In genomic region chr4:63435402-63435801, GRCm38 (mm10) we compare ENCODE assay signal across 19 mouse cellular contexts. TPM values are rescaled to one million over a fixed set of nuclear protein-coding genes. Genes with fewer than 3 reads are reported as not detected.
DNase-seq lines count a peak whose midpoint lies in the region; ATAC-seq and TF ChIP-seq lines count a peak whose summit lies in the region.
"Had no signal": no experiment of that assay in that cellular context is flagged by ENCODE, and none has a peak within 500 bp of the region (broad histone marks: within the 10 kb centered on the region; RNA-seq: fewer than 3 reads in every experiment).

No protein-coding gene starts in this region.

- no peaks in the 10 kb centered on the region for H3K27me3 ChIP-seq in lung, postnatal 0 days (replicated peaks; ENCODE audit: insufficient read depth, low read length)
- H3K27me3 ChIP-seq in limb, embryonic 10.5 days (ENCODE audit: low read depth, poor library complexity, severe bottlenecking), result no peaks in the 10 kb centered on the region
- no peaks in the 10 kb centered on the region for H3K27me3 ChIP-seq in stomach, postnatal 0 days (ENCODE audit: control insufficient read depth, insufficient read depth, low read length)
- H3K27me3 ChIP-seq: forebrain, embryonic 13.5 days; hindbrain, embryonic 12.5 days; hindbrain, embryonic 15.5 days had no signal

- no peak overlapping the region for H3K4me3 ChIP-seq in lung, postnatal 0 days (ENCODE audit: low read depth, low read length)
- H3K4me3 ChIP-seq in limb, embryonic 10.5 days, result no peak overlapping the region
- H3K4me3 ChIP-seq in stomach, postnatal 0 days (ENCODE audit: low read depth, low read length), result no peak overlapping the region
- H3K4me3 ChIP-seq: forebrain, embryonic 10.5 days; forebrain, embryonic 13.5 days; hindbrain, embryonic 12.5 days; hindbrain, embryonic 15.5 days had no signal

- WGBS in lung, postnatal 0 days, result 68% methylated on average over 9 of the region's 9 CpGs
- WGBS in limb, embryonic 10.5 days, result 78% methylated on average over 9 of the region's 9 CpGs
- WGBS in stomach, postnatal 0 days, result 83% methylated on average over 9 of the region's 9 CpGs

- H3K4me2 ChIP-seq in lung, postnatal 0 days (replicated peaks; ENCODE audit: low read depth, low read length), result no peak overlapping the region
- no peak overlapping the region for H3K4me2 ChIP-seq in stomach, postnatal 0 days (replicated peaks; ENCODE audit: low read depth)
- H3K4me2 ChIP-seq: forebrain, embryonic 13.5 days; heart, embryonic 11.5 days; hindbrain, embryonic 12.5 days; hindbrain, embryonic 15.5 days had no signal

- H3K4me1 ChIP-seq in lung, postnatal 0 days (ENCODE audit: insufficient read depth, low read depth, low read length), result no peaks in the 10 kb centered on the region; the same call in 1 of the 2 replicates
- peaks cover 50% of the 10 kb centered on the region for H3K4me1 ChIP-seq in limb, embryonic 10.5 days
- no peaks in the 10 kb centered on the region for H3K4me1 ChIP-seq in stomach, postnatal 0 days (replicated peaks; ENCODE audit: control insufficient read depth, insufficient read depth)

- TF ChIP-seq CTCF in lung, postnatal 0 days (IDR thresholded peaks at IDR 0.05), result no peak
- TF ChIP-seq CTCF in stomach, postnatal 0 days (IDR thresholded peaks at IDR 0.05; ENCODE audit: low read depth), result no peak

- no peak for TF ChIP-seq EP300 in lung, postnatal 0 days (IDR thresholded peaks at IDR 0.05)
- TF ChIP-seq EP300 in stomach, postnatal 0 days (optimal IDR thresholded peaks at IDR 0.05), result no peak

- no peak overlapping the region for H3K27ac ChIP-seq in lung, postnatal 0 days (ENCODE audit: low read length)
- peak overlapping the region; percentile 42; the same call in 1 of the 2 replicates for H3K27ac ChIP-seq in limb, embryonic 10.5 days
- no peak overlapping the region for H3K27ac ChIP-seq in stomach, postnatal 0 days (replicated peaks)
- H3K27ac ChIP-seq: forebrain, embryonic 10.5 days; forebrain, embryonic 13.5 days; hindbrain, embryonic 12.5 days; hindbrain, embryonic 15.5 days had no signal

- ATAC-seq in lung, postnatal 0 days, result 0 out of 2 replicates have a peak, but pooled peaks have one; percentile 1
- ATAC-seq in stomach, postnatal 0 days (ENCODE audit: low FRiP score, low TSS enrichment), result peak; percentile 31; the same call in 1 of the 2 replicates
- ATAC-seq: CD4-positive, CD25-positive, alpha-beta regulatory T cell, adult 4 months; forebrain, embryonic 13.5 days; forebrain, embryonic 16.5 days had no signal

- DNase-seq in lung, postnatal 0 days (ENCODE audit: low spot score), result no peak
- DNase-seq in lung, postnatal 25 days (ENCODE audit: low spot score), result no peak
- no peak for DNase-seq in limb, embryonic 10.5 days (ENCODE audit: low spot score)
- DNase-seq in stomach, postnatal 0 days (ENCODE audit: low spot score), result no peak
- DNase-seq in c-Kit-positive CD71-positive TER-119-positive erythroid progenitor cells, embryonic 14.5 days (ENCODE audit: low spot score), result no peak
- no peak for DNase-seq in kidney, adult 8-10 months
- DNase-seq: adrenal gland, adult 2 months; adrenal gland, postnatal 14 days; cerebellum, adult 8-10 months; cerebellum, postnatal 10 days; gastrocnemius, postnatal 10 days; gastrocnemius, postnatal 36 days had no signal

- no peak overlapping the region for H3K9ac ChIP-seq in lung, postnatal 0 days (replicated peaks; ENCODE audit: low read depth)
- no peak overlapping the region for H3K9ac ChIP-seq in stomach, postnatal 0 days (ENCODE audit: low read length)
- H3K9ac ChIP-seq: forebrain, embryonic 13.5 days; hindbrain, embryonic 12.5 days; hindbrain, embryonic 15.5 days had no signal

- no peaks in the 10 kb centered on the region for H3K9me3 ChIP-seq in lung, postnatal 0 days (ENCODE audit: low read length)
- no peaks in the 10 kb centered on the region for H3K9me3 ChIP-seq in limb, embryonic 10.5 days (replicated peaks)
- H3K9me3 ChIP-seq in stomach, postnatal 0 days (ENCODE audit: control insufficient read depth, low read length), result no peaks in the 10 kb centered on the region
- H3K9me3 ChIP-seq: forebrain, embryonic 10.5 days; forebrain, embryonic 13.5 days; hindbrain, embryonic 12.5 days; hindbrain, embryonic 15.5 days had no signal

- no peaks in the 10 kb centered on the region for H3K36me3 ChIP-seq in lung, postnatal 0 days (ENCODE audit: insufficient read depth, low read length)
- H3K36me3 ChIP-seq in limb, embryonic 10.5 days, result peaks cover 53% of the 10 kb centered on the region
- H3K36me3 ChIP-seq in stomach, postnatal 0 days (ENCODE audit: control insufficient read depth, insufficient read depth, low read length), result no peaks in the 10 kb centered on the region
- H3K36me3 ChIP-seq: hindbrain, embryonic 12.5 days; hindbrain, embryonic 15.5 days had no signal

RNA-seq across cellular contexts. Expression of gene Akna, which starts 32.2 kb away (rescaled TPM):
- polyA plus RNA-seq in lung, postnatal 0 days (2015; fragmentation: Nextera tagmentation; extraction: Ambion mirVana), result 5.7 and 6.4 TPM in 2 replicates
- polyA plus RNA-seq in limb, embryonic 10.5 days (2016; fragmentation: Nextera tagmentation; extraction: Ambion mirVana), result 12.3 and 17.2 TPM in 2 replicates
- 2.0 and 2.2 TPM in 2 replicates for polyA plus RNA-seq in stomach, postnatal 0 days (2015; fragmentation: Nextera tagmentation; extraction: Ambion mirVana)
